Mouse (Mus musculus): ENCODE results near the gene Ms4a10. TPM values are rescaled to one million over a fixed set of nuclear protein-coding genes. Genes with fewer than 3 reads are reported as not detected.

The Ms4a10 gene
- polyA plus RNA-seq, 1 experiment: 341 TPM

DNA sequence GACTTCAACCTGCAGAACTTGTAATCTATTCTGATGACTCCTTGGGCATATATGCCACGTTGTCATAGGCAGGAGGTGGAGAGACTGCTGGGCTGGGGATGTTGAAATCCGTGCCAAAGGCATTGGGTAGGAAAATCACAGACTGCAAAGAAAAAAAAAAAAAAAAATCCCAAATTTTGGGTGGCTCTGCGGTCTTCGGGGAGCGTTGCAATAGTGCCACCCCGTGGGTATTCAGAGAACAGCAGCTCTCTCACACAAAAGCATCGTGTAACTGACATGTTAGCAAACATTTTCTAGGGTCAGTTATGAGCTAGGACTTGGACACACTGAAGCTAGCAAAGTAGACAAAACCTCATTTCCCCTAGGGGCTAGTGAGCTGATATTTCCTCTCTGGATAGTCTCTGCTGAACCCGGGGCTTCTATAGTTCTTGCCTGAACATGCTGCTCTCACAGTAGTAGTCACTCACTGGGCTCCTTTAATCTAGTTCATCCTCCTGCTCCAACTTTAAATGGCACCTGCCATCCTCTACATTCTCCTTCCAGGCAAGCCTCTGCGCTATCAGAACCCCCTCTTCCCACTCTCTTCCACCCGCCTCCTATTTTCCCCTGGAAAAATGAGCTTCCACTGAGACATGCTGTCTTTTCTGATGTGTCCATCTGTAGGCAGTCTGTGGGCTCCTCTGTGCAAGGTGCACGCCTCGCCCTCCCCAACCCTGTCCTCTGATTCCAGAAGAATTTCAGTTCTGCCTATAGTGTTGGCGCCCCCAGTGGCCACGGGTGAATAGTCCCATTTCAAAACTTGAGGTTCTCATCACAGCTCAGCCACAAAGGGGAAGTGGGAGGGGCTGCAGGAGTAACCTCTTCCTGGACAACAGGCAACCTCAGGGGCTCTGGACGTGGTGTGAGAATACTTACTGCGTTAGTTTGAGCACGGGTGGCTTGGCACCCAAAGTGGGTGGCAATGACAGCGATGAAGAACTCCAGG lies 5.0 kb upstream of the Ms4a10 start:
- 10% methylated on average over 18 of the region's 18 CpGs for WGBS
- peak overlapping the region; percentile 33 for H3K4me3 ChIP-seq (ENCODE audit: low read depth, low read length)
- no peaks in the 10 kb centered on the region for H3K27me3 ChIP-seq (ENCODE audit: control insufficient read depth, insufficient read depth, low read length)
- no peaks in the 10 kb centered on the region for H3K36me3 ChIP-seq (ENCODE audit: control insufficient read depth, insufficient read depth, low read length)
- no peak overlapping the region for H3K27ac ChIP-seq (ENCODE audit: insufficient read depth, low read depth, low read length)
- peaks cover 28% of the 10 kb centered on the region for H3K4me1 ChIP-seq (ENCODE audit: control insufficient read depth, insufficient read depth, insufficient read length, low read length)
- TF ChIP-seq POLR2A (IDR thresholded peaks at IDR 0.05; ENCODE audit: low read depth, low read length): no peak
- peak; percentile 88; the same call in 1 of the 2 replicates for TF ChIP-seq CTCF (IDR thresholded peaks at IDR 0.05; ENCODE audit: extremely low read depth, insufficient read length, insufficient replicate concordance, low read depth, low read length)

DNA sequence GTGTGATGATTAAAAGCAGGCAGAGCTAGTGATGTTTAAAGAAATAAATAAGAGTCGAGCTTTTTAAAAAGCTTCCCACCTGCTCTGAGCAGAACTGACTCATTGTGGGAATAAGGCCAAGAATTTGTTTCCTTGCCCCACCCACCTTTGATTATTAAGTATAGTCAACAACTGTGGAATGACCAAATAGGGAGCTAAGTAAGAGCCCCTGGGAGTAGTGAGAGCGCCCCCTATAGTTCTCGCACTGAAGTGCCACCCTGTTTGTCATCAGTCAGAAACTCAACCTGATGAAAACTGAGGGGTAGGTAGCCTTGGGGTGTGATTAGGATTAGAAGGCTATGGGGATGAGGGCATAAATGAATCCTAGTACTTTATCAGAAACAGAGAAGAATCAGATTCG lies 1.8 kb upstream of the Ms4a10 start:
- no peaks in the 10 kb centered on the region for H3K27me3 ChIP-seq (ENCODE audit: control insufficient read depth, insufficient read depth, low read length)

DNA sequence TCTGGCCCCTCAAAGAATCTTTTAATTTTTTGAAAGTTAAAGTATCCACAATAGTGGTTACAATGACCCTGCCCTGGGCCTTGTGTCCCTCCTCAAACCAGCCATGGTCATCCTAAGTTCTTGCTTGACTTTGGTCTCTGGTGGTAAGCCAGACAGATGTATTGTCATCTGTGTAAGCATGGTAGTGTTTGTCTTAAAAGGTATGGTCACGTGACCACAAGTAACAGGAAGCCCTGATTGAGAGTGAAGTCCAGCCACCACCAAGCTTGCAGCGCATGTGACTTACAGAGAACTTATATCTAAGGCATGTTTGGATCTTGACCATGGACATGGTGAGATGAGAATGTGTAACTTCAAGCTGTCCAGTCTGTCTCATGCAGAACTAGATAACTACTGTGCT lies 717 bp upstream of the Ms4a10 start:
- WGBS: 31% methylated on average over 2 of the region's 2 CpGs
- Histone ChIP-seq H3K36me3 (ENCODE audit: control insufficient read depth, insufficient read depth, low read length) (no peaks in the 10 kb centered on the region), H3K4me1 (ENCODE audit: control insufficient read depth, insufficient read depth, insufficient read length, low read length) (peaks cover 30% of the 10 kb centered on the region), H3K27me3 (ENCODE audit: control insufficient read depth, insufficient read depth, low read length) (no peaks in the 10 kb centered on the region), H3K4me3 (ENCODE audit: low read depth, low read length) (no peak overlapping the region), H3K27ac (ENCODE audit: insufficient read depth, low read depth, low read length) (peak overlapping the region; percentile 95)
- TF ChIP-seq CTCF (IDR thresholded peaks at IDR 0.05; ENCODE audit: extremely low read depth, insufficient read length, insufficient replicate concordance, low read depth, low read length) (no peak), POLR2A (IDR thresholded peaks at IDR 0.05; ENCODE audit: low read depth, low read length) (no peak)

More for the DNA sequence above, 1.8 kb upstream of the Ms4a10 start:
- peaks cover 33% of the 10 kb centered on the region for H3K4me1 ChIP-seq (ENCODE audit: control insufficient read depth, insufficient read depth, insufficient read length, low read length)
- no peak for TF ChIP-seq POLR2A (IDR thresholded peaks at IDR 0.05; ENCODE audit: low read depth, low read length)
- TF ChIP-seq CTCF (IDR thresholded peaks at IDR 0.05; ENCODE audit: extremely low read depth, insufficient read length, insufficient replicate concordance, low read depth, low read length): peak; percentile 46; the same call in 1 of the 2 replicates
- no peaks in the 10 kb centered on the region for H3K36me3 ChIP-seq (ENCODE audit: control insufficient read depth, insufficient read depth, low read length)
- H3K4me3 ChIP-seq (ENCODE audit: low read depth, low read length): no peak overlapping the region
- peak overlapping the region; percentile 77; the same call in 1 of the 2 replicates for H3K27ac ChIP-seq (ENCODE audit: insufficient read depth, low read depth, low read length)
- WGBS: 16% methylated on average over 4 of the region's 4 CpGs

DNA sequence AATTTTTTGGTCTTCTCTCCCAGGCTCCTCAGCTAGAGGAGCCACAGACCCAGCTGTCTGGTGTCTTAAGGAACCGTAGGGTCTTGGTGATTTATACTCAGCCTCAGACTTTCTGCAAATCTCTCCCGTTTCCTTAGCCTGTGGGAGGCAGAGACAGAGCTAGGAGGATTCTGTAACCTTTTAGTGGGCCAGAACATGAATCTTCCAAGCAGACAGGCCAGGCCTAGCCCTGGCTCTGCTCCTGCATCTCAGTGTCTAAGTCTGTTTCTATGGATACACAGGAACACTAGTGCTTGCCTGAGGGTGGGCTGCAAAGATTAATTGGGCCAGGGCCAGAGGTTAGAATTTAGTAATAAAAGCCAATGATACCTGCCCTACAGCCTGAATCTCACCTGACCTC lies 1.3 kb downstream of the Ms4a10 start:
- H3K4me3 ChIP-seq (ENCODE audit: low read depth, low read length): peak overlapping the region; percentile 3; the same call in 1 of the 2 replicates
- H3K4me1 ChIP-seq (ENCODE audit: control insufficient read depth, insufficient read depth, insufficient read length, low read length): peaks cover 21% of the 10 kb centered on the region; the same call in 1 of the 2 replicates
- peaks cover 8% of the 10 kb centered on the region for H3K36me3 ChIP-seq (ENCODE audit: control insufficient read depth, insufficient read depth, low read length)
- WGBS: 41% methylated on average over 2 of the region's 2 CpGs
- H3K27ac ChIP-seq (ENCODE audit: insufficient read depth, low read depth, low read length): peak overlapping the region; percentile 95
- TF ChIP-seq POLR2A (IDR thresholded peaks at IDR 0.05; ENCODE audit: low read depth, low read length) (no peak), CTCF (IDR thresholded peaks at IDR 0.05; ENCODE audit: extremely low read depth, insufficient read length, insufficient replicate concordance, low read depth, low read length) (no peak)
- no peaks in the 10 kb centered on the region for H3K27me3 ChIP-seq (ENCODE audit: control insufficient read depth, insufficient read depth, low read length)

DNA sequence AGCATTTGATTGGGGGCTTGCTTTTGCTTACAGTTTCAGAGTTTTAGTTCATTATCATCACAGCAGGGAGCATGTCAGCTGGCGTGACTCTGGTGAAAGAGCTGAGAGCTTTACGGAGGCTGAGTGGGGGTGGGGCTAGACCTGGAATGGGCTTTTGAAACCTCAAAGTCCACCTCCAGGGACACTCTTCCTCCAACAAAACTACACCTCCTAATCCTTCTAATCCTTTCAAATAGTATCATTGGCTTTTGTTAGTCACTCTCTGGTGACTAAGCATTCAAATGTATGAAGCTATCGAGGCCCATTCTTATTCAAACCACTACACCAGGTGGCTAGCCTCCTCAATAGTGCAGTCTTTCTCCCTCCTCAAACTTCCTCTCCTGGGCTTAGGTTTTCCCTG lies 1.8 kb downstream of the Ms4a10 start:
- H3K4me1 ChIP-seq (ENCODE audit: control insufficient read depth, insufficient read depth, insufficient read length, low read length): peaks cover 21% of the 10 kb centered on the region; the same call in 1 of the 2 replicates
- TF ChIP-seq POLR2A (IDR thresholded peaks at IDR 0.05; ENCODE audit: low read depth, low read length) (no peak), CTCF (IDR thresholded peaks at IDR 0.05; ENCODE audit: extremely low read depth, insufficient read length, insufficient replicate concordance, low read depth, low read length) (no peak)
- WGBS: 51% methylated on average over 3 of the region's 3 CpGs
- H3K4me3 ChIP-seq (ENCODE audit: low read depth, low read length): peak overlapping the region; percentile 2; the same call in 1 of the 2 replicates
- peak overlapping the region; percentile 95 for H3K27ac ChIP-seq (ENCODE audit: insufficient read depth, low read depth, low read length)
- H3K36me3 ChIP-seq (ENCODE audit: control insufficient read depth, insufficient read depth, low read length): peaks cover 11% of the 10 kb centered on the region
- no peaks in the 10 kb centered on the region for H3K27me3 ChIP-seq (ENCODE audit: control insufficient read depth, insufficient read depth, low read length)

DNA sequence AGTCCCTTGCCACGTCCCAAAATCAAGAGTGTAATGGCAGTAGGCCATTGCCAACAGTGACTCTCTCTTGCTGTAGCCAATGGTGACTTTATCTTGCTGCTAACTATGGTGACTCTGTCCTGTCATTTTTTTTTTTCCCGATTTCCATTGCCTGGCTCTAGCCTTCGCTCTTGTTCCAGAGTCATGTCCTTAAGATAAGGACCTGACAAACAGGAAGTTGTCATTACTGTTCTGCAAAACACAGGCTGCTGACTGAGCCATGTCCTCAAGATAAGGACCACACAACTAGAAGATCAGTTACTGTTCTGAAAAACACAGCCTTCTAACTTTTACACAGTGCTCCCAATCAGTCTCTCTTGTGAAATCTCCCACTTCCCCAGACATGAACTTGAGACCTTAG lies 4.0 kb downstream of the Ms4a10 start:
- H3K36me3 ChIP-seq (ENCODE audit: control insufficient read depth, insufficient read depth, low read length): peaks cover 24% of the 10 kb centered on the region

DNA sequence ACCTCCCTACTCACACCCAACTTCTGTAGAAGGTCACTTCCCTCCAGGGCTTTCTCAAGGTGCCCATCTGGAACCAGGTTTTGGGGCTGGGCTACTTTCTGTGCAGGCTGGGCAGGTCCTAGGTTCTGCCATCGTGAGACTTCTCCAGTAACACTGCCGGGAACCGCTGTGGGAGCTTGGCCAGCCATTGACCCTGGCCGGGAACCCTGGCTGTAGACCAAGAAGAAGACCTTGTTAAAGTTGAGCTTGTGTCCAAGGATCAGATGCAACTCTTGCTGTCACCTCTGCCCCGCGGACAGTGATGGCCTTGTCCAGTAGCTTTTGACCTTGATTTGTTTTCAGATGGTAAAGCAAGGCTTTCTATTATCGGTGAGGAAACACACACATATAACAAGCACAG lies 5.9 kb downstream of the Ms4a10 start:
- Histone ChIP-seq H3K36me3 (ENCODE audit: control insufficient read depth, insufficient read depth, low read length) (peaks cover 40% of the 10 kb centered on the region), H3K27ac (ENCODE audit: insufficient read depth, low read depth, low read length) (no peak overlapping the region), H3K27me3 (ENCODE audit: control insufficient read depth, insufficient read depth, low read length) (no peaks in the 10 kb centered on the region), H3K4me3 (ENCODE audit: low read depth, low read length) (no peak overlapping the region), H3K4me1 (ENCODE audit: control insufficient read depth, insufficient read depth, insufficient read length, low read length) (peaks cover 12% of the 10 kb centered on the region; the same call in 1 of the 2 replicates)
- TF ChIP-seq POLR2A (IDR thresholded peaks at IDR 0.05; ENCODE audit: low read depth, low read length) (no peak), CTCF (IDR thresholded peaks at IDR 0.05; ENCODE audit: extremely low read depth, insufficient read length, insufficient replicate concordance, low read depth, low read length) (no peak)
- WGBS: 86% methylated on average over 7 of the region's 7 CpGs

More for the DNA sequence above, 4.0 kb downstream of the Ms4a10 start:
- Histone ChIP-seq H3K4me3 (ENCODE audit: low read depth, low read length) (no peak overlapping the region), H3K27me3 (ENCODE audit: control insufficient read depth, insufficient read depth, low read length) (no peaks in the 10 kb centered on the region), H3K27ac (ENCODE audit: insufficient read depth, low read depth, low read length) (peak overlapping the region; percentile 84), H3K4me1 (ENCODE audit: control insufficient read depth, insufficient read depth, insufficient read length, low read length) (peaks cover 18% of the 10 kb centered on the region; the same call in 1 of the 2 replicates)
- WGBS: 13% methylated on average over 3 of the region's 3 CpGs
- TF ChIP-seq POLR2A (IDR thresholded peaks at IDR 0.05; ENCODE audit: low read depth, low read length): no peak
- TF ChIP-seq CTCF (IDR thresholded peaks at IDR 0.05; ENCODE audit: extremely low read depth, insufficient read length, insufficient replicate concordance, low read depth, low read length): no peak

All from small intestine, adult 2 months (tissue).